Mouse (Mus musculus) T-cell, adult 66 days (primary cell): ENCODE results near the gene Nsd1. TPM values are rescaled to one million over a fixed set of nuclear protein-coding genes. Genes with fewer than 3 reads are reported as not detected.

ENCODE experiments used
- total RNA-seq, 2 experiments: library from RNA; stranded (reverse); gene quantifications; 3 replicates in 1 of 2; 4 replicates in 1 of 2; pipeline ENCODE4 v1.2.4; 2023

Nsd1 gene
- 100 to 1,000 TPM; 183 to 190 TPM for total RNA-seq

DNA sequence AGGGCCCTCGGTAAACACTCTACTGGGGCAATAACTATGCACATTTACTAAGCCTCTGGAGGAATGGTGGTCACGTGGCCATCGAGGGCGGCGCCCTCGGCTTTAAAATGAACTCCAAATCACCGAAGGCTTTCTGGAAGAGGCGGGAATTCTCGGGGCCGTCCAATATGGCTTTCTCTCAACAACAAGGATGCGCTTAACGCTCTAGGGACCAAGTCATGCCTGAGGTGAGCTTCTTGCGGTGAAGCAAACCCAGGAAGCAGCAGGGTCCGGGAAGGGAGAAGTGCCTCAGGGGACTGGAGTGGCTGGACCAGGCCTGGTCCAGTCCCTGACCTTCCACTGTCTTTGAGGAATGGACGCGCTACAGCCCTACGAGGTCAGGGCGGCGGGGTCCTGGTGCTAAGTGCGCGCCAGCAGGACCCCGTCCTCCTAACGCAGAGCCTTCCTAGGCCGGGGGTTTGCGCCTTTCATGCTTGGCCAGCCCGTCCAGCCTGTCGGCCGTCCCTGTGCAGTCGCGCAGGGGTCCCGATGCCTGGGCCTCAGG, at the start of gene Nsd1:
TSS of gene Nsd1 (plus strand) at position 134 of the 544 bp plus-strand sequence.

DNA sequence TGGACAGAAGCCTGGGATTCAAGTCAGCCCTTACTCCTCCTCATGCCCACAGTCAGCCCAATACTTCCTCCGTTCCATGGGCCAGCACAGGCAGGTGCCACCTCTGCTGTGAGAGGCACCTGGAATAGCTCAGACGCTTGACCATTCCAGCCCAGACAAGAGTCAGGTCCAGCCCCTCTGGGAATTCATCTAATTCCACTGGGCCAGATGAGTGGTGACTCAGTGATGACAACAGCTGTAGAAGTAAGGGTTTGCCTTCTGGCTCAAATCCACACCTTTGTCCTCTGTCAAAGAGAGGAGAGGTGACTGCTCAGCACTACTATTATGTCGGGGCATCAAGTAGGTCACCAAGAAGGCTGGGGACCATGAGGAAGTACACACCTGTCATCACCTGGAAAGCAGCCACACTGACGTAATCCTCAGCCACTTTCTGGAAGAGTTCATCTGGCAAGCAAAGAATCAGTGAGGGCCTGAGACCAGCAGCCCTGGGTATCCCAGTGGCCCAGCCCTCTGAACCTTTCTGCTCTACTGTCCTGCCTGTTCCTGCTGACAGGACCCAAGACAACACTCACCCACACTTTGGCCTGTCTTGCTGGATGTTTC, 110.5 kb downstream of the Nsd1 start, which contains the start of gene Prelid1:
TSS of gene Prelid1 (plus strand) at position 570 of the 603 bp plus-strand sequence.

DNA sequence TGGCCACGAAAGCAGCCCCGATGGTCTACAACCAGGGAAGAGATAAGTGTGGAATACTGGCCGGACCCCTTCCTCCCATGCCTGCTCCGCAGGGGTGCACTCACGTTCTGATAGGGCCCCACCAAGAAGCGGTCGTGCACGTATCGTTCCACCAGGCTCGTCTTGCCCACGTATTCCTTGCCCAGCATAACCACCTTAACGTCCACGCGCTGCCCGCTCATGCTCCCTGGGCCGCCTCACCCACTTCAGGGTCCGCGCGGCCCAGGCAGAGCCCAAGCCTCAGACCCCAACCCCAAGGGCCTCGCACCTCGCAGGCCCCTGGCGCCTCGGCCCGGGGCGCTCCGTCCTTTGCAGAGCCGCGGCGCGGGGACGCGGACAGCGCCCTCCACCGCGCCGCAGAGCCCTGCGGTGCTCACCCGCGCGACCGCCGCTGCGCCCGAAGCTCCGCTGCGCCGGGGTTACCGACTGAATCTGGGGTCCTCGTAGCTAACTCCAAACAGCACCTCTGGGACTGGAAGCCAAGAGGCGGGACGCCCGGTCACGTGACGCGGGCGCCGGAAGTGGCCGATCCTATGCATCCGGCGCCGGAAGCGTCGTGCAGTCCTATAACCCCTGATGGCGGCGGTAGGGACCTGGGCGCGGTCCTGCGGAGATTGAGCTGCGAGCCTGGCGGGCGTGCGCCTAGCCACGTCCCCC, 112.0 kb downstream of the Nsd1 start, which contains the start of gene Rab24:
TSS of gene Rab24 (minus strand) at position 513 of the 696 bp plus-strand sequence.

DNA sequence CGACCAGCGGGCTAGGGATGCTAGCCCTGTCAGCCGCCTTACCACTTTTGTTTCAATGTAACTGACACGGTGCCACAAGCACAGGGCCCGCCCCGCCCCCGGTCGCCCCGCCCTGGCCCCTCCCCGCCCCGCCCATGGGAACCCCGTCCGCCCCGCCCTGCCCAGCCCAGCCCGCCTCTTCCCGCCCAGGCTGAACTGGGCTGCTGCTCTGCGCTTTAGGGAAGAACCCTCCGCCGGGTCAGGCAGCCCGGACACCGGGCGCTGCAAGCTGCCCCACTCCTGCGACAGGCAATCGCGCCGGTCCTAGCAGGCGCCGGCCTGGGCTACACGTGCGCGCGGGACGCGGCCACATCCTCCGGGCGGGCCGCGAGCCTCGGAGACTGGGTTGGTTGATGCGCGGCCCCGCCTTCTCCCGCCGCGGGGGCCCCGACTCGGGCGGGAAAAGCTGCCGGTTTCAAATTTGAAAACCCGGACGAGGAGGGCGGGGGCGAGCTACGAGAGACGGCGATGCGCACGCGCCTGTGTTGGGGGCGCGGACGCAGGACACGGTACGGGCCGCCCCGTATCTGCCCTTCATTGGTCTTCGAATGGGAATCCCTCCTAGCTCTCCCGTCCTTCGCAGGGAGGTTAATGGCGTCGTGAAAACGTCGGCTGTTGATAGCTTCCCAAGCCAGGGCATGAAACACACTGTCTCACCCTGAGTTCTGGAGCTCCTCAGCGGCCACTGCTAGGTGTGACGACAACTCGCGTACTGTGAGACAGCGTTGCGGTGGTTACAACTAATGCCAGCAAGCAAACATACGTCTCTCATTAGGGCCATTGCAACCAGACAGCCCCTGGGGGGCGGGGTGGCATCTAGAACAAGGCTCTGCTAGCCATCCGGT, 120.3 kb downstream of the Nsd1 start, which contains the start of gene Mxd3:
TSS of gene Mxd3 (minus strand) at position 141 of the 884 bp plus-strand sequence.

DNA sequence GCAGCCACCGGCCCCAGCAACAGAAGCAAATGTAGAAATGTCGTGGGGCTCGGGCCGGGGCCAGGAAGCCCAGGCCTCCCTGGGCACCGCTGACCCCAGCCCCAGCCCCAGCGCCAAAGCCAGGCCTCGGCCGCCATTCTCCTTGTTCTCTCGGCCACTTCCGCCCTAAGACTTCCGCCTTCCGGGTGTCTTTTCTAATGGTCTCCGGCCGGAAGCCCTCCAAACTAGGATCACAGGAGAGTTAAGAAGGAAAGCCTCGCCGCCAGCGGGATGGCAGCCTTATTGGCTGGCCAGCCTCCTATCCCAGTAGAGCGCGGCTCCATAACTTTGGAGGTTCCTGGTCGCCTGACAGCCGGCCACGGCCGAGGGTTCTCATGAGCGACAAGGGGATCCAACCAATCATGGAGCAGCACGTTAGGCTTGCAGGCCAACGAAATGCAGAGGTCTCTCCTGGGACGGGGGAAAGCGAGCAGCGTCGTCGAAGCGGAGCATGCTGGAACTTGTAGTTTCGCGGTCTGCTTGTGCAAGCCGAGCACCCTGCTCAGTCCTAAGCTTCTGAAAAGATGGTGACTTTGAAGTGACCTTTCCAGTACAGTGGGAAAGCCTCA, 153.0 kb downstream of the Nsd1 start, which contains the start of gene Lman2:
TSS of gene Lman2 (minus strand) at position 331 of the 608 bp plus-strand sequence.

Other genes with a start within 250 kb of the Nsd1 start
- 1 to 10 TPM; 2.0 to 3.9 TPM for gene Hk3, start 188.4 kb upstream of the Nsd1 start, total RNA-seq
- 10 to 100 TPM; 72.1 to 73.5 TPM for gene Uimc1, start 109.5 kb upstream of the Nsd1 start, total RNA-seq
- gene Zfp346, start 104.5 kb upstream of the Nsd1 start, total RNA-seq = 10 to 100 TPM; 31.8 to 34.8 TPM
- not detected for gene Gm17617, start 76.2 kb upstream of the Nsd1 start, total RNA-seq
- gene Fgfr4, start 57.1 kb upstream of the Nsd1 start, total RNA-seq = not detected
- gene Prelid1, start 110.7 kb downstream of the Nsd1 start, total RNA-seq = 100 to 1,000 TPM; 166 to 174 TPM
- gene Rab24, start 112.2 kb downstream of the Nsd1 start, total RNA-seq = 10 to 100 TPM; 49.3 to 51.2 TPM
- 1 to 10 TPM in 1 of 2 experiments, not detected in 1; 2.2 TPM for gene Mxd3, start 120.0 kb downstream of the Nsd1 start, total RNA-seq
- 100 to 1,000 TPM; 113 to 118 TPM for gene Lman2, start 153.0 kb downstream of the Nsd1 start, total RNA-seq
- 10 to 100 TPM; 85.9 to 93.2 TPM for gene Rgs14, start 159.9 kb downstream of the Nsd1 start, total RNA-seq
- not detected for gene Slc34a1, start 188.4 kb downstream of the Nsd1 start, total RNA-seq
- not detected for gene Pfn3, start 205.4 kb downstream of the Nsd1 start, total RNA-seq
- gene F12, start 217.0 kb downstream of the Nsd1 start, total RNA-seq = 1 to 10 TPM in 1 of 2 experiments, under 1 TPM in 1; 0.93 to 1.3 TPM
- gene Grk6, start 235.3 kb downstream of the Nsd1 start, total RNA-seq = 100 to 1,000 TPM; 461 to 470 TPM